Mouse (Mus musculus): ENCODE measurements around the gene Lrp8.
A peak's percentile ranks its signal among the peaks of the same experiment; 100 is the strongest.

Lrp8 gene

GRCm38 (mm10) chr4:107808655-107809054, 6.6 kb downstream of the Lrp8 start:
- DNase-seq, result no peak

GRCm38 (mm10) chr4:107811006-107811405, 8.9 kb downstream of the Lrp8 start:
- no peak for DNase-seq

GRCm38 (mm10) chr4:107811716-107812330, 9.8 kb downstream of the Lrp8 start:
- DNase-seq, result no peak

- DNase-seq, result no peak
These were observed 10.3 kb downstream of the Lrp8 start for GRCm38 (mm10) chr4:107812336-107812735.

DNA sequence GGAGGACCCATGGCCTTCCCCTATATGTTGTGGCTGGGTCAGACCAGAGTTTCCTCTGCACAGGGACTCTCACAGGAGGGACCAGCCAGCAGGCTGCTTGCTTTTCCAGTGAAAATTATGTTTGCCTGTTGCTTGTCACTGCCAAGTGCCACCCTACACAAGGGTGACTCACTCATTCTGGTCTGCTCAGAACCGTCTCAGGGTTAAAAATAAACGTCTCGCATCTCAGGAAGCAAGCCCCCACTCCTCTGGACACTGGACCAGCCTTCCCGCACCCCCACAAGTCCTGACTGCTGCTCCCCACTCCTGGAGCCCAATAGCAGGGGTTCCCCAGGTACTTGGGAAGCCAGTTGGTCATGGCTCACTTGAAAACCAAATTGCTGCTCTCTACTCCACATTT, 14.4 kb downstream of the Lrp8 start:
- DNase-seq, result no peak

- no peak for DNase-seq
These were observed 15.4 kb downstream of the Lrp8 start for GRCm38 (mm10) chr4:107817463-107817862.

DNA sequence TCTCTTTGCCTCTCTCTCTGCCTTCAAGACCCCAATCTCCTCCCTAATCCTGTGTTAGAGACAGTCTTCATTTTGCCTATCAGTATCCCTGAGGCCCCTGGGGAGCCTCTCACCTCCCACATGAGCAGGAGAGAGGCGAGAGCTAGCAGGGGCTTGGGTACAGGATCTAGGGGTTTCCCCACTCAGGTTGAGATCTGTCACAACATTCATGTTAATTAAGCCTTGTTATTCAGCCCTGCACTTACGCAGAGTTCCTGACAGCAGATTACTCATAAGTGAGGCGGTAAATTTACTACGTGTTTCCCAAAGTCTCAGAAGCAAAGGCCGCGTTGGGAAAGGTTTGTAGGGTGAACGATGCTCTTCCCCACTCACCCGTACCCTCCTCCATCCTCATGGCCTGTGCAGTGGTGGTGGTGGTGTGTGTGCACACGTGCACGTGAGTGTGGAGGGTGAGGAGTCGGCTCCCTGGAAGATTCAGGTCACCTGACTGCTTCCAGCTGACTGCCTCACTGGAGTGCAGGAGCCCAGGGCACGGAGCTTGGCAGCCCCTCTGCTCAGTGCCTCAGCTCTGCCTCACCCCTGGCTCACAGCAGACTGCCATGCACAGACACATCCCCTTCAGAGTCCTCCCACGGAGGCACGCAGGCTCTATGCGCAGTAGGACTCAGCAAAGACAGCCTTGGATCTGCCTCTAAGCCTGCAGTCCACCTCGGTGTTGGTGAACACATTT, 18.1 kb downstream of the Lrp8 start:
- DNase-seq, result no peak

- DNase-seq, result peak; percentile 40
These were observed 19.0 kb downstream of the Lrp8 start for GRCm38 (mm10) chr4:107820856-107821619.

DNA sequence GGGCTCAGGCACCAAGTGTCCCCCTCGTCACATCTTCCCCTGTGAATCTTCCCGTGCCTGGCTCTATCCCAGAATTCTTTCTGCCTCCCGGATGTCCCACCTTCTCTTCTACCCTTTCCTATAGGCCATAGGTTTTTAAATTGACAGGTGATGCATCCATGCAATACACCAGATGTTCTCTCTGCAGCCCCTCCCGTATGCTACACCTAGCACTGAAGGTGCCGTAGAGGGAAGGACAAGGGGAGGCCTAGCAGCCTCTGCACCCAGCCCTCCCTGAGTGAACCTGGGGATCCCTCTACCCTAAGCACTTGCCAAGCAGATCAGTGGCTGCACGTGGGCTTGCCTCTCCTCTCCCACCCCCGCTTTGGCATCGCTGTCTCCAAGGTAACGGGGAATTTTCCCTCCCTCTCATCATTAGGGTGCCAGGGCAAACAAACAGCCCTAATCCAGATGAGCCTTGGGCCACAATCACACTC, 20.9 kb downstream of the Lrp8 start:
- no peak for DNase-seq

DNA sequence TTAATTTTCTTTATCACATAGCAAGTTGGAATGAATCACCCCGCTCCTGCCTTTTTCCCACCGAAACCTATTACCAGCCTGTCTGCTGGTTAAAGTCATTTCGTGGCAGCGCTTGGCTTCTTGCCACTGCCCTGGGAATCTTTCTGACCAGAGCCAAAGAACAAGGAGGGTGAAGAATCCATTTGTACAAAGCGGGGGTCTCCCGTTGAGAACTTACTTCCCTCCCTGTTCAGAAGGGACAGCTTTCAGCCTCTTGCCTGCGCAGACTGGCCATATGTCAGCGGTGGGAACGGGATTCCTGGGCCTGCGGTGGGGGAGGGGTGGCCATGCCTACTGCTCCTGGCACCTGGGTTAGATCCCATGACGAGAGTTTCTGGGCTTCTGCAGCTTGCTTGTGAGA, 21.4 kb downstream of the Lrp8 start:
- DNase-seq, result no peak

DNA sequence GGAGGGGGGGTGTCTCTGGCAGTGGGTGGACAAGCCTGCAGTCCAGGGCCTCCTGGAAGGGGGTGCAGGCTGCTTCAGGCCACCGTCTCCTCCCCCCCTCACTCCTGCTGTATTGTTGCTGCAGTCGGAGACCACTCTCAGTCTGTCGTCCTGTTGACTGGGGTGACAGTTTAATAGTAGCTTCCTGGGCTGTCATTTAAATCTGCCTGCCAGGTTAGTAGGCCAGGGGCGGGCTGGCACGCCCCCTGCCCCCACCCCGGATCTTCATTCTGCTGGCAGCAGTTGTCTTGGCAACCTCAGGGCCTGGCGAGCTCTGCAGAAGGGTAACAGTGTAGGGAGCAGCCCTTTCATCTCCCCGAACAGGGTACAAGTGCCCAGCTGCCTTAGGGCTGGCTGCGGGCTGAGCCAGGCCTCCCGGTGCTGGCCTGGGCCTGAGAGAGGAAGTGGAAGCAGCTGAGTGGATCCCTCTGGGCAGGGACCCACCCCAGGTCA, 26.7 kb downstream of the Lrp8 start:
- DNase-seq, result no peak

DNA sequence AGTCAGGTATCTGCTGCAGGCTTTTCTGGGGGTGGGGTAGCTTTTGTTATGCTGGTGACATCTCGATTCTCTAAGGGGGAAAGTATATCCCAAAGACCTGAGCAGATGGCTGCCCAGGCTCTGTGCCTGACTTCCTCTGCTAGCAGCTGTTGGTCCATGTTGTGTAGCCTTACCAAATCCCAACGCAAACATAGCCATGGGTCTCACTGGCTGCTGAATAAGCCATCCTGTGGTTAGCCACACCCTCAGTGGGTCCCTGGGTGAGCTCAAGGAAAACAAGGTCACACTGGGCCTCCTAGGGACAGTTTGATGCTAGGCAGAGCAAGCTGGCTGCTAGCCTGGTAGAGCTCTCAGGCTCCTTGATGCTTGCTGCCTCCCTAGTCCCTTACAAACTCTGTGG, 27.6 kb downstream of the Lrp8 start:
- DNase-seq, result no peak

DNA sequence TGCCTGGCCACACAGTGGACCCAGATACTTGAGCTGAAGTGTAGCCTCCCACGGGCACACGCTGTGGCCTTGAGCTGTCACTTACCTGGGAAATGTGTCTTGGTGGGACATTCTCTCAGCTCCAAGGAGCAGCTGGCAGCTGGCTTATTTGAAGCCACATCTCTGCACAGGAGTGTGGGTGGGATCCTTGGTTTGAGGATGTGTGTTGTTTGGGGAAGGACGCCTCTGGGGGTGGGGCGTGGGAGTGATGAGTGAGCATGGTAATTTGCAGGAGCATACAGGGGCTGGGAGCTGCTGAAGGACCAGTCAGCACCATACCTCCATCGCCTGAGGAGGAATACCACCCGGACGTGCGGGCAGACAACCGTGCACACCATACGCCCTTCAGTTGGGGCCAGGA, 28.1 kb downstream of the Lrp8 start:
- DNase-seq, result no peak

DNA sequence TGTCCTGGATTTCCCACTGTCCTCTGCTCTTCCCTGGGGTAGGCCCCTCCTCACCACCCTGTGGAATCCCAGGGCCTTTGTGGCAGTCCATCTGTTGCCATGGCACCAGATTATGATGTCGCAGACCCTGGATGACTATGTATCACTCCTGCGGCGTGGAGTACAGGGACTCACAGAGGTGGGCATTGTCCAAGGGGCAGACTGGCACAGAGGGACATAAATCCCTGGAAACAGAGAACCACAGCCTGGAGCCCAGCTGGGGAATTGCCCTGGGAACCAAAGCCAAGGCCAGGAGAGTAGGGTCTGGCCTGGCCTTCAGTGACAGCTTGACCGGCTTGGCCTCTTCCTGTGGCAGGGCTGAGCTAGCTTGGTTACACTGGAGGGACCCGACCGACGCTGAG, 28.8 kb downstream of the Lrp8 start:
- DNase-seq, result no peak

DNA sequence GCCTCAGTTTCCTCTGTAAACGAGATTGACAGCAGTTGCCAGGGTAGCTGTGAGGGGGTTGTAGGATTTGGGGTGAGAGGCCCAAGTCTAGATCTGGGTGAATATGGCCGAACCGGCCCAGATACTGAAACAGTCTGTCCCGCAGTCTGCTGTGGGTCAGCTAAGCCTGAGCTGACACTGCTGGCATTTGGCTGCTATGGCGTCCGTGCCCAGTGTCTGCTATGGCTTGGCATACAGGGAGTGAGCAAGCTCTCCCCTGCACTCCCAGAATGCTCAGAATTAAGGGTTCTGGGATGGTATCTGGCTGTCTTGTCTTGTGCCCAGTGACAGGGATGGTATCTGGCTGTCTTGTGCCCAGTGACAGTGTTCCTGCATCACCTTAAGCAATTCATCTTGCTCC, 29.6 kb downstream of the Lrp8 start:
- DNase-seq, result no peak

DNA sequence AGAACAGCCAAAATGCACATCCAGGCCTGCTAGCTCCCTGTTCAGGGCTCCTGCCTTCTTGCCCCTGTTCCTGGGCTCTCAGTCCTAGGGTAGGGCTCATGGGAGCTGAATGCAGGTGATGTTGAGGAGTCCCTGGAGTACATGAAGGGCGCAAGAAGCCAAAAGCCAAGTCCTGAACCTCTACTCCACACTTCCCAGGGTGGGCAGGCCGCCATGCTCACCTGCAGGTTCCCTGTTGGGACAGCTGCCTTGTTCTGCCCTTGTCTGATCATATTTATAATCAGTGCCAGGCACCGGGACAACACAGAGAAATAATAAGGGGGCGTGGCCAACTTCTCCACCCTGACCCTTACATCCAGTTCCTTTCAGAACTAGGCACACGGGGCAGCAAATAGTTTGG, 31.5 kb downstream of the Lrp8 start:
- DNase-seq, result no peak

DNA sequence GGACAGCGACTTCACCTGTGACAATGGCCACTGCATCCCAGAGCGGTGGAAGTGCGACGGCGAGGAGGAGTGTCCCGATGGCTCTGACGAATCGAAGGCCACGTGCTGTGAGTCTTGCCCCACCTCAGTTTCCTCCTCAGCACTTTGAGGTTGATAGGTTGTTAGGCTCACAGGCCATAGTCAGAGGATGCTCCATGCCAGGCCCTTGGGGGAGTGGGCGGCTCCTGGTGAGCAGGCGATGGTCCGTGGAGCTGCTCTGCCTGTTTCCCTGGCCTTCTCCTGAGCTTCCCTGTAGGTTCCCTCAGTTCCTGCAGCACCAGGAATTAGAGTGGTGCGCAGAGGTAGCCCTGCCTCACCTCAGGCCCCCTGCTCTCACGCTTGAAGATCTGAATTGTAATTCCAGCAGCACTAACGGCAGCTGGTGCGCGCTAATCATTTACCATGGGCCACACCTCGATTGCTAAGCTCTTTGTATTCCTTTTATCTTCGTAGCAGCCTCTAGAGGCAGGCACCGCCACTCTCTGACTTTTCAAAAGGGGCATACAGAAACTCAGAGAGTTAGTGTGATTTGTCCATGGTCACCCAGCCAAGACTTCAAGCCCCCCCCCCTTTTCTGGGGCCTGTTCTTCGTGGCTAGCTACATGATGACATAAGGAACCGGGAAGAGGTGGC, 32.7 kb downstream of the Lrp8 start:
- DNase-seq, result peak; percentile 32

DNA sequence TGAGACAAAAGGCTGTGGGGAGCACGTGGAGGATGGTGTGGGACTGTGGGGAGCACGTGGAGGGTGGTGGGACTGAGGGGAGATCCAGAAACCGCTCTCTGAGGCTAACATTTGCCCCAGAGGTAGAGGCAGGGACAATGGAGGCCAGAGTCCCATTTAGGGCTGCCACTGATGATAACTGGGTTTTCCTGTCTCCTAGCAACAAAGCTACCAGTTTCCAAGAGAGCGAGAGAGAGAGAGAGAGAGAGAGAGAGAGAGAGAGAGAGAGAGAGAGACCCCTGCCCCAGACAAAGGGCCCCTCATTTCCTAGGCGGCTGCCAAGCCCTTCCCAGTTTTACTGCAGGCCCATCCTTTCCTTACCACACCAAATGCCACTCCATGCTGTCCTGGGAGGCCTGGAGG, 33.4 kb downstream of the Lrp8 start:
- no peak for DNase-seq

GRCm38 (mm10) chr4:107836758-107837157, 34.7 kb downstream of the Lrp8 start:
- DNase-seq, result peak; percentile 52

DNA sequence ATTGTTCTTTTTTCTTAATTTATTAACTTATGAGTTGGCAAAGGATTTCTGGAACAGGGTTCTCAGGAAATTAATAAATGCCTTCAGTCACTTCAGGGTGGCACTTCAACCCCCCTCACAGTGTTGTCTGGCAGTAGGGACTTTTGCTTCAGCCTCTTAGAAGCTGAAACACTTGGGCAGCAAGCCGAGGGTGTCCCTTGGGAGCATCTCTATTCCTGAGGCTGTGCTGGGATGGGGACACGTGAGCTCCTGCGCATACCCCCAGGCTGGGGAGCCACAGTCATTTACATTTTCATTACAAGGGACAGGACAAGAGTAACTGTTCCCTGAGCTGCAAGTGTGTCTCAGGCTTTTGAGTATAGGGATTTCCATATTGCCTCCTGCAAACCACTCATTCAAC, 35.8 kb downstream of the Lrp8 start:
- peak; percentile 32 for DNase-seq

GRCm38 (mm10) chr4:107843687-107844086, 41.6 kb downstream of the Lrp8 start:
- no peak for DNase-seq

DNA sequence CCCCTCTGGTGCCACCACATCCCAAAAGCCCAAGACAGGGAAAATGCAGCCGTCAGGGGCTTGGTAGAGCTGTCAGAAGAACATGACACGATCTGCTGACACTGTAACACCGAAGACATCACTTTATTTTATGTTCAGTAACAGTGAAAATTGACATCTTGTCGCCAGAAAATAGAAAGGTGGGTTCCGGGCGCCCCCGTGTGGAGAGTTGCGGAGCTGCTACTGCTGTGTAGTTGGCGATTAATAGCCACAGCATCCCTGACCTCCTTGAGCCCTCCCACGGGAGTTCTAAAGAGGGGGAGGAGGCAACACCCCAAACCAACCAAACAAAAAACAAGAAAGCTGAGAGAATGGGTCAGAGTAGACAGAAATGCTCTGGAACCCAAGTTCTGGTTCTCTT, 42.9 kb downstream of the Lrp8 start:
- peak; percentile 72 for DNase-seq

- no peak for DNase-seq
These were observed 44.7 kb downstream of the Lrp8 start for GRCm38 (mm10) chr4:107846795-107847194.
